Mouse (Mus musculus) activated CD4-positive, CD25-positive, alpha-beta regulatory T cell (primary cell): ENCODE measurements around the gene Il7r. TPM values are rescaled to one million over a fixed set of nuclear protein-coding genes. Genes with fewer than 3 reads are reported as not detected.

Experiments
- polyA plus RNA-seq, 2 experiments: library from polyadenylated mRNA; unstranded; fragments of 100-300 nt; shearing (Covaris generic); gene quantifications; one replicate each; pipeline ENCODE4 v1.2.1; 2017

Il7r gene
- polyA plus RNA-seq, result 100 to 1,000 TPM; 129 to 257 TPM

DNA sequence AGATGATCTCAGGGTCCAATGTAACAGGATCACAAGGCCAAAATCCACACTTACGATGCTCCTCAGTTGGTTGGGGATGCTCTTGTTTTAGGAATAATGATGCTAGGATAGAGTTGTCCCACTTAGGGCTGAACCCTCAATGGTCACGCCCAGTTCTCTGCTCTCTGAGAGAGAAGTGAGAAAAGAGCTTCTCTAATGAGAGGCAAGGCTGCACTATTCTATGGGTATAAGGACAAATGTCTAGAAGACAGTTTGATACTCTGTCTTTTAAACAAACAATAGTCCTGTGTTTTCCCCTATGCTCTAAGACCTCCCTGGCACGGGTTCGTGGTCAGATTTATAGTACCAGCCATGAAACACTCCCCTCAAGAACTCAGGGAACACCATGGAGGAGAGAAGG lies at the start of gene Il7r:
Gene Il7r (minus strand): TSS at position 101 of the 400 bp plus-strand sequence.

Other genes starting within 250 kb of the Il7r start
- gene Ugt3a2, start 194.6 kb downstream of the Il7r start, polyA plus RNA-seq, result not detected
- gene Capsl, start 94.1 kb downstream of the Il7r start, polyA plus RNA-seq, result 1 to 10 TPM; 1.8 to 3.8 TPM
- 1 to 10 TPM in 1 of 2 experiments, under 1 TPM in 1; 0.85 to 3.4 TPM for gene Spef2, start 218.7 kb upstream of the Il7r start, polyA plus RNA-seq